Mouse (Mus musculus): ENCODE results near the gene Hivep3. TPM values are rescaled to one million over a fixed set of nuclear protein-coding genes. Genes with fewer than 3 reads are reported as not detected.
A peak's percentile ranks its signal among the peaks of the same experiment; 100 is the strongest.

Gene Hivep3
- polyA plus RNA-seq, 1 experiment from 2014 or later, result 2.0 TPM

- no peaks in the 10 kb centered on the region for H3K9me3 ChIP-seq (ENCODE audit: control insufficient read depth, low read length)
- H3K36me3 ChIP-seq (ENCODE audit: control insufficient read depth, insufficient read depth, low read length), result no peaks in the 10 kb centered on the region
- no peak overlapping the region for H3K4me2 ChIP-seq
- peaks cover 3% of the 10 kb centered on the region; the same call in 1 of the 2 replicates for H3K4me1 ChIP-seq (ENCODE audit: control insufficient read depth, insufficient read depth, low read length)
- ATAC-seq (ENCODE audit: low FRiP score) (no peak), DNase-seq (ENCODE audit: low spot score, missing footprints) (peak; percentile 80)
- no peak overlapping the region for H3K4me3 ChIP-seq (ENCODE audit: low read depth, low read length)
- no peaks in the 10 kb centered on the region for H3K27me3 ChIP-seq (ENCODE audit: control insufficient read depth, insufficient read depth, low read length)
- no peak overlapping the region for H3K9ac ChIP-seq (ENCODE audit: low read length)
- no peak overlapping the region for H3K27ac ChIP-seq (ENCODE audit: low read depth, low read length)
- WGBS, result 67% methylated on average over 20 of the region's 20 CpGs
Observed at GRCm38 (mm10) chr4:119966105-119967072, 232.8 kb downstream of the Hivep3 start.

- H3K36me3 ChIP-seq (ENCODE audit: control insufficient read depth, insufficient read depth, low read length), result no peaks in the 10 kb centered on the region
- 73% methylated on average over 5 of the region's 5 CpGs for WGBS
- H3K4me1 ChIP-seq (ENCODE audit: control insufficient read depth, insufficient read depth, low read length), result peaks cover 3% of the 10 kb centered on the region; the same call in 1 of the 2 replicates
- no peaks in the 10 kb centered on the region for H3K27me3 ChIP-seq (ENCODE audit: control insufficient read depth, insufficient read depth, low read length)
- DNase-seq (ENCODE audit: low spot score, missing footprints), result peak; percentile 74
- H3K27ac ChIP-seq (ENCODE audit: low read depth, low read length), result no peak overlapping the region
- no peak for ATAC-seq (ENCODE audit: low FRiP score)
- no peak overlapping the region for H3K9ac ChIP-seq (ENCODE audit: low read length)
- H3K9me3 ChIP-seq (ENCODE audit: control insufficient read depth, low read length), result no peaks in the 10 kb centered on the region
- no peak overlapping the region for H3K4me2 ChIP-seq
- H3K4me3 ChIP-seq (ENCODE audit: low read depth, low read length), result no peak overlapping the region
Observed at GRCm38 (mm10) chr4:119967073-119967608, 233.6 kb downstream of the Hivep3 start.

- no peak overlapping the region for H3K9ac ChIP-seq (ENCODE audit: low read length)
- no peak overlapping the region for H3K4me2 ChIP-seq
- no peaks in the 10 kb centered on the region for H3K36me3 ChIP-seq (ENCODE audit: control insufficient read depth, insufficient read depth, low read length)
- ATAC-seq (ENCODE audit: low FRiP score), result no peak
- no peaks in the 10 kb centered on the region for H3K9me3 ChIP-seq (ENCODE audit: control insufficient read depth, low read length)
- DNase-seq (ENCODE audit: low spot score, missing footprints), result peak; percentile 12
- no peak overlapping the region for H3K27ac ChIP-seq (ENCODE audit: low read depth, low read length)
- no peaks in the 10 kb centered on the region for H3K27me3 ChIP-seq (ENCODE audit: control insufficient read depth, insufficient read depth, low read length)
- no peak overlapping the region for H3K4me3 ChIP-seq (ENCODE audit: low read depth, low read length)
- 78% methylated on average over 2 of the region's 2 CpGs for WGBS
- H3K4me1 ChIP-seq (ENCODE audit: control insufficient read depth, insufficient read depth, low read length), result peaks cover 3% of the 10 kb centered on the region; the same call in 1 of the 2 replicates
Observed at GRCm38 (mm10) chr4:119967636-119968035, 234.1 kb downstream of the Hivep3 start.

GRCm38 (mm10) chr4:119968071-119968470 is 234.5 kb downstream of the Hivep3 start:
- no peaks in the 10 kb centered on the region for H3K9me3 ChIP-seq (ENCODE audit: control insufficient read depth, low read length)
- WGBS, result 73% methylated on average over 4 of the region's 4 CpGs
- no peak overlapping the region for H3K9ac ChIP-seq (ENCODE audit: low read length)
- no peak overlapping the region for H3K4me2 ChIP-seq
- H3K27me3 ChIP-seq (ENCODE audit: control insufficient read depth, insufficient read depth, low read length), result no peaks in the 10 kb centered on the region
- DNase-seq (ENCODE audit: low spot score, missing footprints) (peak; percentile 57), ATAC-seq (ENCODE audit: low FRiP score) (no peak)
- H3K4me1 ChIP-seq (ENCODE audit: control insufficient read depth, insufficient read depth, low read length), result peaks cover 3% of the 10 kb centered on the region; the same call in 1 of the 2 replicates
- no peak overlapping the region for H3K27ac ChIP-seq (ENCODE audit: low read depth, low read length)
- no peak overlapping the region for H3K4me3 ChIP-seq (ENCODE audit: low read depth, low read length)
- no peaks in the 10 kb centered on the region for H3K36me3 ChIP-seq (ENCODE audit: control insufficient read depth, insufficient read depth, low read length)

GRCm38 (mm10) chr4:119968887-119969286 is 235.3 kb downstream of the Hivep3 start:
- Histone ChIP-seq H3K9ac (ENCODE audit: low read length) (no peak overlapping the region), H3K27me3 (ENCODE audit: control insufficient read depth, insufficient read depth, low read length) (no peaks in the 10 kb centered on the region), H3K9me3 (ENCODE audit: control insufficient read depth, low read length) (no peaks in the 10 kb centered on the region), H3K4me2 (no peak overlapping the region), H3K36me3 (ENCODE audit: control insufficient read depth, insufficient read depth, low read length) (no peaks in the 10 kb centered on the region), H3K4me3 (ENCODE audit: low read depth, low read length) (no peak overlapping the region), H3K27ac (ENCODE audit: low read depth, low read length) (no peak overlapping the region), H3K4me1 (ENCODE audit: control insufficient read depth, insufficient read depth, low read length) (peaks cover 3% of the 10 kb centered on the region; the same call in 1 of the 2 replicates)
- DNase-seq (ENCODE audit: low spot score, missing footprints) (peak; percentile 53), ATAC-seq (ENCODE audit: low FRiP score) (no peak)
- WGBS, result 79% methylated on average over 2 of the region's 2 CpGs

- Histone ChIP-seq H3K27me3 (ENCODE audit: control insufficient read depth, insufficient read depth, low read length) (no peaks in the 10 kb centered on the region), H3K36me3 (ENCODE audit: control insufficient read depth, insufficient read depth, low read length) (no peaks in the 10 kb centered on the region), H3K4me3 (ENCODE audit: low read depth, low read length) (no peak overlapping the region), H3K4me1 (ENCODE audit: control insufficient read depth, insufficient read depth, low read length) (peaks cover 3% of the 10 kb centered on the region; the same call in 1 of the 2 replicates), H3K9ac (ENCODE audit: low read length) (no peak overlapping the region), H3K9me3 (ENCODE audit: control insufficient read depth, low read length) (no peaks in the 10 kb centered on the region), H3K4me2 (no peak overlapping the region), H3K27ac (ENCODE audit: low read depth, low read length) (no peak overlapping the region)
- DNase-seq (ENCODE audit: low spot score, missing footprints), result no peak
- no peak for ATAC-seq (ENCODE audit: low FRiP score)
- 55% methylated on average over 9 of the region's 9 CpGs for WGBS
Observed at GRCm38 (mm10) chr4:119970166-119970565, 236.6 kb downstream of the Hivep3 start.

GRCm38 (mm10) chr4:119972375-119972774 is 238.8 kb downstream of the Hivep3 start:
- Histone ChIP-seq H3K4me3 (ENCODE audit: low read depth, low read length) (no peak overlapping the region), H3K36me3 (ENCODE audit: control insufficient read depth, insufficient read depth, low read length) (no peaks in the 10 kb centered on the region), H3K27me3 (ENCODE audit: control insufficient read depth, insufficient read depth, low read length) (no peaks in the 10 kb centered on the region), H3K9ac (ENCODE audit: low read length) (no peak overlapping the region), H3K27ac (ENCODE audit: low read depth, low read length) (no peak overlapping the region), H3K9me3 (ENCODE audit: control insufficient read depth, low read length) (no peaks in the 10 kb centered on the region), H3K4me2 (no peak overlapping the region), H3K4me1 (ENCODE audit: control insufficient read depth, insufficient read depth, low read length) (peaks cover 9% of the 10 kb centered on the region; the same call in 1 of the 2 replicates)
- DNase-seq (ENCODE audit: low spot score, missing footprints), result peak; percentile 14
- ATAC-seq (ENCODE audit: low FRiP score), result no peak
- 86% methylated on average over 6 of the region's 6 CpGs for WGBS

GRCm38 (mm10) chr4:119973729-119974605 is 240.4 kb downstream of the Hivep3 start:
- Histone ChIP-seq H3K4me1 (ENCODE audit: control insufficient read depth, insufficient read depth, low read length) (peaks cover 9% of the 10 kb centered on the region; the same call in 1 of the 2 replicates), H3K4me2 (no peak overlapping the region), H3K4me3 (ENCODE audit: low read depth, low read length) (no peak overlapping the region), H3K9me3 (ENCODE audit: control insufficient read depth, low read length) (no peaks in the 10 kb centered on the region), H3K36me3 (ENCODE audit: control insufficient read depth, insufficient read depth, low read length) (no peaks in the 10 kb centered on the region), H3K27me3 (ENCODE audit: control insufficient read depth, insufficient read depth, low read length) (no peaks in the 10 kb centered on the region), H3K27ac (ENCODE audit: low read depth, low read length) (no peak overlapping the region), H3K9ac (ENCODE audit: low read length) (no peak overlapping the region)
- ATAC-seq (ENCODE audit: low FRiP score), result no peak
- no peak for DNase-seq (ENCODE audit: low spot score, missing footprints)
- 91% methylated on average over 9 of the region's 9 CpGs for WGBS
